Mouse (Mus musculus): ENCODE results near the gene Sh2d6. TPM values are rescaled to one million over a fixed set of nuclear protein-coding genes. Genes with fewer than 3 reads are reported as not detected.
"Not testable (repeated sequence)": the region's sequence is repeated elsewhere in the genome, so short reads cannot be mapped to it uniquely, and the experiment has no call there.

Sh2d6 gene
- total RNA-seq, 2 experiments from 2014 or later, result 0.54 to 0.79 TPM

- DNase-seq, result no peak
These were observed 18.2 kb downstream of the Sh2d6 start for GRCm38 (mm10) chr6:72503309-72503708.

- DNase-seq, result no peak
These were observed 22.6 kb downstream of the Sh2d6 start for GRCm38 (mm10) chr6:72498950-72499349.

- no peak for DNase-seq
These were observed 28.6 kb downstream of the Sh2d6 start for GRCm38 (mm10) chr6:72492892-72493291.

GRCm38 (mm10) chr6:72491151-72491550, 30.4 kb downstream of the Sh2d6 start:
- DNase-seq, result no peak

GRCm38 (mm10) chr6:72489534-72489933, 32.0 kb downstream of the Sh2d6 start:
- no peak for DNase-seq

- no peak for DNase-seq
These were observed 32.7 kb downstream of the Sh2d6 start for GRCm38 (mm10) chr6:72488850-72489249.

- no peak for DNase-seq
These were observed 34.2 kb downstream of the Sh2d6 start for GRCm38 (mm10) chr6:72487282-72487681.

GRCm38 (mm10) chr6:72486307-72486706, 35.2 kb downstream of the Sh2d6 start:
- no peak for DNase-seq

- DNase-seq, result no peak
These were observed 36.6 kb downstream of the Sh2d6 start for GRCm38 (mm10) chr6:72484887-72485286.

GRCm38 (mm10) chr6:72482156-72482555, 39.4 kb downstream of the Sh2d6 start:
- no peak for DNase-seq

GRCm38 (mm10) chr6:72480422-72480702, 41.1 kb downstream of the Sh2d6 start:
- DNase-seq, result no peak

- no peak for DNase-seq
These were observed 41.7 kb downstream of the Sh2d6 start for GRCm38 (mm10) chr6:72479645-72480421.

- not testable (repeated sequence) for DNase-seq
These were observed 42.8 kb downstream of the Sh2d6 start for GRCm38 (mm10) chr6:72478691-72479090.

GRCm38 (mm10) chr6:72477621-72478020, 43.9 kb downstream of the Sh2d6 start:
- DNase-seq, result no peak

GRCm38 (mm10) chr6:72476836-72477235, 44.7 kb downstream of the Sh2d6 start:
- DNase-seq, result no peak

GRCm38 (mm10) chr6:72475221-72475985, 46.1 kb downstream of the Sh2d6 start:
- no peak for DNase-seq

- DNase-seq, result peak; percentile 61
These were observed 48.1 kb downstream of the Sh2d6 start for GRCm38 (mm10) chr6:72473264-72474041.

- DNase-seq, result no peak
These were observed 55.3 kb downstream of the Sh2d6 start for GRCm38 (mm10) chr6:72466171-72466570.

GRCm38 (mm10) chr6:72465361-72466157, 55.9 kb downstream of the Sh2d6 start:
- no peak for DNase-seq
